Mouse (Mus musculus): Measurements from ENCODE around the gene Ube2cbp. TPM values are rescaled to one million over a fixed set of nuclear protein-coding genes. Genes with fewer than 3 reads are reported as not detected.

Gene Ube2cbp
- total RNA-seq, 2 experiments from 2014 or later: 4.2 to 5.2 TPM

- intact Hi-C loops (cut with DNase I): no loop called here
- DNase-seq (ENCODE audit: extremely low spot score in 1 of 2, low spot score in 2 of 2): no peak
- TF ChIP-seq CTCF (IDR thresholded peaks at IDR 0.05): no peak
- Histone ChIP-seq H3K4me3 (no peak overlapping the region), H3K27ac (no peak overlapping the region)
Measured at GRCm38 (mm10) chr9:86306556-86306955, 158.2 kb downstream of the Ube2cbp start.

- Histone ChIP-seq H3K27ac (no peak overlapping the region), H3K4me3 (no peak overlapping the region)
- intact Hi-C loops (cut with DNase I): no loop called here
- no peak for DNase-seq (ENCODE audit: extremely low spot score in 1 of 2, low spot score in 2 of 2)
- no peak for TF ChIP-seq CTCF (IDR thresholded peaks at IDR 0.05)
Measured at GRCm38 (mm10) chr9:86301407-86301806, 163.3 kb downstream of the Ube2cbp start.

GRCm38 (mm10) chr9:86298596-86298995 lies 166.2 kb downstream of the Ube2cbp start:
- no peak for TF ChIP-seq CTCF (IDR thresholded peaks at IDR 0.05)
- no peak overlapping the region for H3K27ac ChIP-seq
- DNase-seq (ENCODE audit: extremely low spot score in 1 of 2, low spot score in 2 of 2): no peak
- no peak overlapping the region for H3K4me3 ChIP-seq
- intact Hi-C loops (cut with DNase I): no loop called here

GRCm38 (mm10) chr9:86298131-86298530 lies 166.6 kb downstream of the Ube2cbp start:
- Histone ChIP-seq H3K4me3 (no peak overlapping the region), H3K27ac (no peak overlapping the region)
- intact Hi-C loops (cut with DNase I): no loop called here
- no peak for DNase-seq (ENCODE audit: extremely low spot score in 1 of 2, low spot score in 2 of 2)
- TF ChIP-seq CTCF (IDR thresholded peaks at IDR 0.05): no peak

GRCm38 (mm10) chr9:86296683-86297638 lies 167.8 kb downstream of the Ube2cbp start:
- TF ChIP-seq CTCF (IDR thresholded peaks at IDR 0.05): no peak
- Histone ChIP-seq H3K4me3 (no peak overlapping the region), H3K27ac (no peak overlapping the region)
- intact Hi-C loops (cut with DNase I): no loop called here
- no peak for DNase-seq (ENCODE audit: extremely low spot score in 1 of 2, low spot score in 2 of 2)

GRCm38 (mm10) chr9:86287570-86287954 lies 177.2 kb downstream of the Ube2cbp start:
- H3K27ac ChIP-seq: peak overlapping the region; percentile 16; the same call in 1 of the 2 replicates
- no peak overlapping the region for H3K4me3 ChIP-seq
- TF ChIP-seq CTCF (IDR thresholded peaks at IDR 0.05): no peak
- DNase-seq (ENCODE audit: extremely low spot score in 1 of 2, low spot score in 2 of 2): no peak
- intact Hi-C loops (cut with DNase I): no loop called here

GRCm38 (mm10) chr9:86286830-86287569 lies 177.8 kb downstream of the Ube2cbp start:
- intact Hi-C loops (cut with DNase I): no loop called here
- TF ChIP-seq CTCF (IDR thresholded peaks at IDR 0.05): no peak
- Histone ChIP-seq H3K27ac (peak overlapping the region; percentile 16; the same call in 1 of the 2 replicates), H3K4me3 (no peak overlapping the region)
- DNase-seq (ENCODE audit: extremely low spot score in 1 of 2, low spot score in 2 of 2): no peak

- intact Hi-C loops (cut with DNase I): no loop called here
- TF ChIP-seq CTCF (IDR thresholded peaks at IDR 0.05): no peak
- DNase-seq (ENCODE audit: extremely low spot score in 1 of 2, low spot score in 2 of 2): no peak
- Histone ChIP-seq H3K27ac (no peak overlapping the region), H3K4me3 (no peak overlapping the region)
Measured at GRCm38 (mm10) chr9:86282555-86282954, 182.2 kb downstream of the Ube2cbp start.

GRCm38 (mm10) chr9:86281147-86281467 lies 183.6 kb downstream of the Ube2cbp start:
- H3K27ac ChIP-seq: no peak overlapping the region
- no peak overlapping the region for H3K4me3 ChIP-seq
- no peak for TF ChIP-seq CTCF (IDR thresholded peaks at IDR 0.05)
- intact Hi-C loops (cut with DNase I): no loop called here
- DNase-seq (ENCODE audit: extremely low spot score in 1 of 2, low spot score in 2 of 2): no peak

- DNase-seq (ENCODE audit: extremely low spot score in 1 of 2, low spot score in 2 of 2): no peak
- no peak for TF ChIP-seq CTCF (IDR thresholded peaks at IDR 0.05)
- Histone ChIP-seq H3K27ac (no peak overlapping the region), H3K4me3 (no peak overlapping the region)
- intact Hi-C loops (cut with DNase I): no loop called here
Measured at GRCm38 (mm10) chr9:86280461-86281146, 184.1 kb downstream of the Ube2cbp start.

GRCm38 (mm10) chr9:86269541-86269940 lies 195.2 kb downstream of the Ube2cbp start:
- Histone ChIP-seq H3K27ac (no peak overlapping the region), H3K4me3 (no peak overlapping the region)
- DNase-seq (ENCODE audit: extremely low spot score in 1 of 2, low spot score in 2 of 2): no peak
- intact Hi-C loops (cut with DNase I): no loop called here
- TF ChIP-seq CTCF (IDR thresholded peaks at IDR 0.05): no peak

GRCm38 (mm10) chr9:86266658-86267057 lies 198.1 kb downstream of the Ube2cbp start:
- Histone ChIP-seq H3K4me3 (no peak overlapping the region), H3K27ac (no peak overlapping the region)
- no peak for TF ChIP-seq CTCF (IDR thresholded peaks at IDR 0.05)
- no peak for DNase-seq (ENCODE audit: extremely low spot score in 1 of 2, low spot score in 2 of 2)
- intact Hi-C loops (cut with DNase I): no loop called here

Other genes with a start within 250 kb of the Ube2cbp start
- gene Dop1a, start 2.2 kb upstream of the Ube2cbp start, total RNA-seq (2021): 10 to 100 TPM; 61.4 to 63.9 TPM
- gene Pgm3, start 106.9 kb upstream of the Ube2cbp start, total RNA-seq (2021): 10 to 100 TPM; 16.5 to 17.7 TPM
- gene Rwdd2a, start 107.0 kb upstream of the Ube2cbp start, total RNA-seq (2021): 10 to 100 TPM; 24.0 to 25.5 TPM
- 10 to 100 TPM; 47.7 to 51.6 TPM for gene Me1, start 231.0 kb upstream of the Ube2cbp start, total RNA-seq (2021)